Mouse (Mus musculus) heart, postnatal 36 days (tissue): ENCODE measurements around the gene Sdsl. TPM values are rescaled to one million over a fixed set of nuclear protein-coding genes. Genes with fewer than 3 reads are reported as not detected.
A peak's percentile ranks its signal among the peaks of the same experiment; 100 is the strongest.

Experiments
- DNase-seq, 2 experiments: peaks; one replicate each; pipeline ENCODE4 v3.0.0; 2021 to 2022
- intact Hi-C: fragments of 180-260 bp; cut with DNase I; formaldehyde crosslinking; loops from one replicate; pipeline ENCODE4 v1.15.1; 2025
- total RNA-seq, 2 experiments: library from RNA; stranded (reverse); gene quantifications; 2 replicates each; pipeline ENCODE4 v1.2.3; 2021

Gene Sdsl
- total RNA-seq, 2 experiments from 2014 or later = 8.3 to 9.1 TPM

DNA sequence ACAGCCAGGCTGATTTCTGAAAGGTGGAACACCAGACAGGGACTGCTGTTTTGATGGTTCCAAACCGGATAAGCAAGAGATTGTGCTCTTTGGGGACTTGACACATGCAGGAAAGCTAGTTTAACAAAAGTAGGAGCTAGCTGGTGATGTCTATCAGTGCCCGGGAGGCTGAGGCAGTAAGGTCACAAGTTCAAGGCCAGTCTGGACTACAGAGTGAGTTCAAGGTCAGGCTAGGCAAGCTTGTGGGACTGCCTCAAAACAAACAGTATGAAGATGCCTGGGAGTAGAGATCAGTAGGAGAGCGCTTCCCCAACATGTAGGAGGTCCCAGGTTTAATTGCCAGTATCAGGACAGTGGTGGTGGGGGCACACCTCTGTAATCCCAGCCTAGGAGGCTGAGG lies 24.5 kb upstream of the Sdsl start:
- no peak for DNase-seq
- intact Hi-C loops = no loop called here

DNA sequence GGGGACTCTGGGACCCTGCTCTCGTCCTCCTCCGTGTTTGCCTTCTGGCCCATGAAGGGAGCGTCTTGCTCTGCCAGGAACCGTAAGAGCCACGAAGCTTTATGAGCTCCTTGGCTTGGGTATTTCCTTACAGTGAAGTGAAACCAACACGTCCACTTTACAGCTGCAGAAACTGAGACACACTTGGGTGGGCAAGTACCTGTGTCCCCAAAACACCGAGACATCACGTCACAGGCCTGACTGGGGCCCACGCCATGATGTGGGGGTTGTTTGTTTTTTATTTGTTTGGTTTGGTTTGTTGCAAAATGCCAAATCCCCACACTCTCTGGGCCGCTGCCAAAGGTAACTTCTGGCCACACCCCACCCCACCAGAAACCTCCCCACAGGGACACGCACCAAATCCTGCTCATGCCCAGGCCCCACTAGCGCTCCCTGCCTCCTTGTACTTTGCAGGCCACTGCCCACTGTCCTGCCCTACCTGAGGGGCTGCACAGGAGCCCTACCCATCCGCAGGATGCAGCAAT lies 23.2 kb upstream of the Sdsl start:
- intact Hi-C loops = no loop called here
- no peak for DNase-seq

DNA sequence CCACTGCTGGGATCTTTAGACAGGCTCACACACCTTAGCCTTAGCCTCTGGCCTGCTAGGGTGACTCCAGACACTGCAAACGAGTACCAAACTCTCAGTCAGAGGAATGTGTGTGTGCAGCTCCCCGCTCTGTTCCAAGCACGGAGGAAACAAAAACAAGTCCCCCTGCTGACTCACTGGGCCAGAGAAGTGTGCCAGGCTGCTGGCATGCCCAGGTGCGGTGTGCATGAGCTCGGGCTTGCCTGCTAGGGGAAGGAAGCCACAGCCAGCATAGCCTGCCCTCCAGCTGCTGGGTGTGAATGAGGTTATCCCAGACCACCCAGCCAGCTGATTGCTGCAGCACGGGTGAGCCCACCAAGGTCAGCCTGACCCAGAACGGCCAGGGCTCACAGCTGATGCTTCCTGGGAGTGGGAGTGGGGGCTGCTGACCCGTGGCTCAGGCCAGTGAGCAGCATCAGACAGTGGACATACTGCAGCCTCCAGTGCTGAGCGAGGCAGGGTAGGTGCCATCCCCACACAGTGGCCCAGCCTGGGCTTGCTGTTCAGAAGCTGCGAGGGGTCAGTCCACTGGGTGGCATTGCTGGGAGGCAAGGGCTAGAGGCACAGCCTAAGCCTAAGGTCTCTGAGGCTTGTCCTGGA lies 22.6 kb upstream of the Sdsl start:
- DNase-seq = no peak
- intact Hi-C loops = no loop called here

DNA sequence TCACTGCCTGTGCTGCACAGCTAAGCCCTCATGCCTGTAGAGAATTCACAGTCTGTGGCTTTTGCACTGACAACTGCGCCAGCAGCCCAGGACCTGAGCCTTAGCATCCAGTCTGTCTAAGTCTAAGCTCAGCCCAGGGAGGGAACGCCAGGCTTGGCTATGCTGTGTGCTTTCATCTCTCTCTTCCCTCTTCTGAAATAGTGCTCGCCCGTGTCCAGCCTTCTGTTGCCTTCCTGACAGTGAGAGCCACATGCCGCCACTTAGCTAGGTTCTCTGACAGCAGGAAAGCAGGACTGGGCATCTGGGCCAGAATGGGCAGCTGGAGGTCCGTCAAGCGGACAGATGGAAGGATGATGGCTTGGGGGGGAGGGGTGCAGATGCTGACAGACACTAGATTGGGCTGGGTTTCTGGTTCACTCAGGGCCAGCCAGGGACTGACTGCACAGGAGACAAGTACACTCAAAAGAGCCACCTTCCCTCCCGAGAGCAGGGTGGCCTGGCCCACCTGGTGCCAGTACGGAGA lies 21.3 kb upstream of the Sdsl start:
- no peak for DNase-seq
- intact Hi-C loops = no loop called here

DNA sequence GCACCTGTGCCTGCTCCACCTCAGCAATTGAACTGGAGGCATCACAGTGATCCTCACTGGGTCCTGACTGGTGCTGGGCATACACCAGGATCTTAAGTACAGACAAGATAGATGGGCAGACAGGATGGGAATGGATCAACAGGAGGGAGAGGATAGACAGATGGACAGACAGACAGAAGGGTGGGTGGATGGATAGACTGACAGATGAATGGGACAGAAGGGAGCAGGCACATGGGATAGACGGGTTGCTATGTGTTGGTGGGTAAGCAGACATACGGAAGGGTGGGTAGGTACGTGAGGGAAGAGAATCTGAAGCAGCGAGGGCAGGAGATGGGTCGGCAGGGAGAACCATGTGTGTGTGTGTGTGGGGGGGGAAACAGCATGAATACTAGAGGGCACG lies 20.8 kb upstream of the Sdsl start:
- intact Hi-C loops = no loop called here
- no peak for DNase-seq

DNA sequence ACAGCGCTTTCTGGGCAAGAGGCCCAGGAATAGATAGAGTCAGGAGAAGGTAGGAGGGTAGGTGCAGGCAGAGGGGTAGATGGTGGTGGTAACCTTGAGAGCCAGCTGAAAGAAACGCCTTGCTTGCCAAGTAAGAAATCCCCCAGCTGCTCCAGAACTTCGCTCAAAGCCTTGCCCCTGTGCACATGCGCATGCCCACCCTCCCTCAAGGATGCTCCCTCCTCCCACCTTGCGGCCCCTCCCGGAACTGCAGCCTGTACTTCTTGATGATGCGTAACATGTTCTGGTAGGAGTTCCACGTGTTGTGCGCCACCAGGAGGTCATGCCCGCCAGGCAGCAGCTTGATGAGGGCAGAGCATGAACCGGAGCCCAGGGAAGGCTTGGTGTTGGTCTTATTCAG lies 19.8 kb upstream of the Sdsl start:
- no peak for DNase-seq
- intact Hi-C loops = no loop called here

DNA sequence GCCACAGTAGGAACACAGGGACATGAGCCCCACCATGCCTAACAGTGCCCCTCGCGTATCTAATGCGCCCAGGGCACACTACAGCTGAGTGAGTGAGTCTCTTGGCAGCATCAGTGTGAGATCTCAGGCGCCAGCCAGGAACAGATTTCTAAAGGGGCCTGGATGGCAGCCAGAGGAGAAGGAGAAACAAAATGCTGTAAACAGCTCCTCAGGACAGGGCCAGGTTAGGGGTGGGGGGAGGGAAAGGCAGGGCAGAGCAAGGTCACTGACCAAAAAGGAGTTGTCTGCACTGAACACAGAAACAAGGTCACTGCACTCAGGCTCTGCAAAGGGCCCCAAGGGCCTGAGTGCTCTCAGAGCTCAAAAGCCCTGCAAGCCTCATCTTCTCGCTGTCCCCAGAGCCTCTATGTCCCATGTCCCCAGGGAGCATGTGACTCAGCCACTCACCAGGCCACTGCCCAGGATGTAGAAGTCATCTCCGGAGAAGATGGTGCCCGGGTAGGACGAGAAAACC lies 18.1 kb upstream of the Sdsl start:
- peak; percentile 41 to 56 for DNase-seq
- intact Hi-C loops = no loop called here

DNA sequence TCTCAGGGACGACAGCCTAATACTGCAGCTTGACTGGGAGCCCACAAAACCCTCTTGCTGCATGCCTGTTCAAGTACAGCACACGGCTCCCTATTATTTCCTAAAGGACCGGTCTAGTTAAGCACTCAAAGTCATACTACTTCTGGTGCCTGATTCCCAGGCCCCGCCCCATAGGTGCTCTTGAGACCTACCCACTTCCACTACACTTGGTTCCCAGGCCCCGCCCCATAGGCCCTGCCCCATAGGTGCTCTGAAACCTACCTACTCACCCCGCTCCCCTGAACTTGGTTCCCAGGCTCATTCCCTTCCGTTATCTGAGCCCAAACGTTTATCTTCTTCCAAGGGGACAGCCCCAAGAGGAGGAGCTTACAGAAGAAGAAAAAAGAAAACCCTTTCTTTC lies 15.2 kb upstream of the Sdsl start:
- no peak for DNase-seq
- intact Hi-C loops = no loop called here

DNA sequence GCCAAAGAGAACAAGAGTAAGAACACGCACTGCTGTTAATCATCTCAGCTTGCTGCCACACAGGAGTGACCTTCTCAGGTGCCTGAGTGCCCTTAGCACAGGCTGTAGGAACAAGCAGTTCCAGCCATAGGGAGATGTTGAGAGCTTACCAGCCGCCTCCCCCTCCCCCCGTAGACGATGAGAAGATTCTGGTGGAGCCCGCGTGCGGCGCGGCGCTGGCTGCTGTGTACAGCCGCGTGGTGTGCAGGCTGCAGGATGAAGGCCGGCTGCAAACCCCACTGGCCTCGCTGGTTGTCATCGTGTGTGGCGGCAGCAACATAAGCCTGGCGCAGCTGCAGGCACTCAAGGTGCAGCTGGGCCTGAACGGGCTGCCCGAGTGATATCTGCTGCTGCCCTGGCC lies 10.8 kb upstream of the Sdsl start:
- no peak for DNase-seq

DNA sequence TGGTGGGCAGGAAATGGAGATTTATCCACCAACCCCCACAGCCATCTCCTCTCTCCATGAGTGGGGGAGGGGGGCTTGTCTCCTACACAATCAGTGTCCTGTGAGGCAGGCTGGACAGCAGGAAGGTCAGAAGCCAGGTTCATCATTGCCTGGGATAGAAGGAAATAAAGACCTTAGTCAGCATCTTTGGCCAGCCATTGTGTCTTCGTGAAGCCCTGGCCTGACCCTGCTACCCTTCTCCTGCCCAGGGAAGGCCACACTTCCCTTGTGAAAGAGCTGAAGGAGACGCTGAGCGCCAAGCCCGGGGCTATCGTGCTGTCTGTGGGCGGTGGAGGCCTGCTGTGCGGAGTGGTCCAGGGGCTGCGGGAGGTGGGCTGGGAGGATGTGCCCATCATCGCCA lies 8.6 kb upstream of the Sdsl start:
- intact Hi-C loops = no loop called here
- DNase-seq = no peak

More for the DNA sequence above, 10.8 kb upstream of the Sdsl start:
- intact Hi-C loops = no loop called here

DNA sequence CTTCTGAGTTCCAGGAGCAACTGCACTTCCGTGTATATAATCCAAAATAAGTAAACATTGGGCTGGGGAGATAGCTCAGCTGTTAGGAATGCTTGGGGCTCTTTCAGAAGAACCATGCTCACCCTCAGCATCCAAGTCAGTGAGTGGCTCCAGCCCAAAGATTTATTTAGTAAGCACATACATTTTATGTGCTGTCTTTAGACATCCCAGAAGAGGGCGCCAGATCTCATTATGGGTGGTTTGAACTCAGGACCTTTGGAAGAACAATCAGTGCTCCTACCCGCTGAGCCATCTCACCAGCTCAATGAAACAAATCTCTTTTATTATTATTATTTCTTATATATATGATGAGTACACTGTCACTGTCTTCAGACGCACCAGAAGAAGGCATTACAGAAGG lies 6.9 kb upstream of the Sdsl start:
- DNase-seq = no peak
- intact Hi-C loops = no loop called here

DNA sequence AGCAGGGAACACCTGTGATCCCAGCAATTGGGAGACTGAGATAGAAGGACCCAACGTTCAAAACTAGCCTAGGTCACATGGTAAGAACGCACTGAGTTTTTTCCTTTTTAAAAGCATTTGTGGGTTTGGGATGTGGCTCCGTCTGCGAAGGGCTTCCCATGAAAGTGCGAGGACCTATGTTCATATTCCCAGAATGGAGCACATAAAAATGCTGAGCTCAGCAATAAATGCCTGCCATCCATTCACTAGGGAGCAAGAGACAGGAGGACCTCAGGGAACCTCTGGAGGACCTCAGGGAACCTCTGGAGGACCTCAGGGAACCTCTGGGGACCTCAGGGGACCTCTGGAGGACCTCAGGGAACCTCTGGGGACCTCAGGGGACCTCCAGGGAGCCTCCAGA lies 5.4 kb upstream of the Sdsl start:
- DNase-seq = no peak
- intact Hi-C loops = no loop called here

DNA sequence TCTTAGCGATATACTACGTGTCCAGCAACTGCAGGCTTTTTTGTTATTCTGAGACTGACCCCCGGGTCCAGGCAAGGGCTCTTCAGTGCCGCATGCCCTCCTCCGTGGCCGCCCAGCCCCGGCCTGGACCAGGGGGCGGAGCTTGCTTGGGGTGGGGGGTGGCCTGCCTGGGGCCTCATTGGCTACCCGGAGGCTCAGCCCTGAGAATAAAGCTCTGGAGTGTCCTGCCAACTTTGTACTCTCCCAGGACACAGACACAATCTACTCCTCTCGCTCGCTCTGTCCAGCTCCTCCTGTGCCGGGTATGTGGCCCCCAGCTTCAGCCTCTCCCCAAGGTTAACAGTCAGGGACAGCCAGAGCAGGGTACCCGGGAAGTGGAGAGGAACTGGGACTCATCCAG lies 3.7 kb upstream of the Sdsl start, which contains the start of gene Sds:
TSS of gene Sds (plus strand) at position 231 of the 400 bp plus-strand sequence.
- intact Hi-C loops = no loop called here

DNA sequence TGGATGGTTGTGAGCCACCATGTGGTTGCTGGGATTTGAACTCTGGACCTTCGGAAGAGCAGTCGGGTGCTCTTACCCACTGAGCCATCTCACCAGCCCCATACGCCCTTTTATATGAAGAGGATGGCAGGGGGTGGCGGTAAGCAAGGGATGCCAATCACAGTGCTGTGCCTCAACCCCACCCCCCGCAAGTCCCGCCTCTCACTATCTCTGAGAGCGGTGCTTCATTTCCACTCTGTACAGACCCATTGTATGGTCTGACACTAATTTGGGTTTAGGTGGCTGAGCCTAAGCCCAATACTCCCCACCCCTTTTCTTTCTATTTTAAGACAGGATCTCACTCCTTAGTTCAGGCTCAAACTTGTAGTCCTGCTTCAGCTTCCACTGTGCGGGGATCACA lies 3.3 kb upstream of the Sdsl start:
- intact Hi-C loops = no loop called here
- no peak for DNase-seq

More for the DNA sequence above, 3.7 kb upstream of the Sdsl start, which contains the start of gene Sds:
- no peak for DNase-seq

DNA sequence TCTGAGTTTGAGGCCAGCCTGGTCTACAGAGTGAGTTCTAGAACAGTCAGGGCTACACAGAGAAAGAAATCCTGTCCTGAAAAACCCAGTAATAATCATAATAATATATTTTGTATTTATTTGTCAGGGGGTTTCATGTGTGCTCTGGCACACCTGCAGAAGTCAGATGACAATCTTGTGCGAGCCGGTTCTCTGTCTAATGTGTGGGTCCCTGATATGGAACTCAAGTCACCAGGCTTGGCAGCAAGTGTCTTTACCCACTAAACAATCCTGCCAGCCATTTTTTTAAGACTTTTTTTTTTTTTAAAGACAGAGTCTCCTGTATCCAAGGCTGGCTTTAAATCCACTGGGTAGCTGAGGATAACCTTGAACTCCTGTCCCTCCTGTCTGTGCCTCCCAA lies 751 bp upstream of the Sdsl start:
- DNase-seq = no peak
- intact Hi-C loops = no loop called here

DNA sequence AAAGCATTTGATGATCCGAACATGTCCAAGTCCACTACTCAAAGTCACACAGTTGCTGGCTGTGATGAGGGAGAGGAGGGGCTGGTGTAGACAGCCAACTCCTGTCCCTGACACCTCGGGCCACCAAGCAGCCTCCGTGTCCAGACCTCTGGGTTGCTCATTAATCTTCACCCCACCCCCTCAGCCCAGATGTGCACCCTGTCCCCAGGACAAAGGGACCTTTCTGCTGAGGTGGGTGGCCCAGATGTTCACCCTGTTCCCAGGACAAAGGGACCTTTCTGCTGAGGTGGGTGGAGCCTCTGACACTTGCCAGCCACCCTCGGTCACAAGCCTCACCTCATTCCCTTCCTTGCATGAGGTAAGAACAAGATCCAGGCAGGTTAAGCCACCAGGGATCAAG lies 1.1 kb downstream of the Sdsl start:
- intact Hi-C loops = no loop called here
- no peak for DNase-seq

DNA sequence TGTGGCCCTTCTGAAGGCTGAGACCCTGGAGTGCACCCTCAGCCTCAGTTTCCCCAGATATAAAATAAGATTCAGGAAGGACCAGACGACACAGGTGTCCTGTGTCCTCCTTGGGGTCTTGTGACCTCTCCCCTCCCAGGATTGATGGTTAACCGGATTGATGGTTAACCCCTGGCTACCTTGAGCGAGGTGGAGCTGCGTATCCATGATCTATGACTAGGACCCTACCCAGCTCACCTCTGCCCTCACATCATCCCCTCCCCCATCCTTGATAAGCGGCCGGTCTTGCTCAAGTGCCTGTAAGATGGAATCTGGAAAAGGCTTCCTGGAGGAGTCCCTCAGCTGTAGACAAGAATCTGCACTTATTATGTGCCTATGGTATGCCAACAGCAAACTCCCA lies 3.8 kb downstream of the Sdsl start:
- DNase-seq = no peak
- intact Hi-C loops = no loop called here

DNA sequence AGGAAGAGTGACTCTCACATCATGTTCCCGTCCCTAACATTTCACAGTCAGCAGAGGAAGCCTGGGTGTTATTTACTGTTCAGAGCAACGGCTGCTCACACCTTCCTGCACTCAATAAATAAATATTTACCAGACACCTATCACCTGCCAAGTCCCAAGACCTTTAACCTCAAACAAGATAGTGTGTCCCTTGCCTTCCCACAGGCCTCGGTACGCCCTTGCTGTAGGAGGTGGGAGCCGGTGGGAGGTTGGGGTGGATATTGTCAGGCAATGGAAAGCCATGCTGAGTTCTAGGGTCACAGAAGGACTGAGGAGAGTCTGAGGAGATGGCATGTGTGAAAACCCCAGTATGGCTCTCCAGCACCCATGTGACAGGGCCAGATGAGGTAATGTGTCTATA lies 4.3 kb downstream of the Sdsl start:
- intact Hi-C loops = no loop called here
- DNase-seq = no peak

DNA sequence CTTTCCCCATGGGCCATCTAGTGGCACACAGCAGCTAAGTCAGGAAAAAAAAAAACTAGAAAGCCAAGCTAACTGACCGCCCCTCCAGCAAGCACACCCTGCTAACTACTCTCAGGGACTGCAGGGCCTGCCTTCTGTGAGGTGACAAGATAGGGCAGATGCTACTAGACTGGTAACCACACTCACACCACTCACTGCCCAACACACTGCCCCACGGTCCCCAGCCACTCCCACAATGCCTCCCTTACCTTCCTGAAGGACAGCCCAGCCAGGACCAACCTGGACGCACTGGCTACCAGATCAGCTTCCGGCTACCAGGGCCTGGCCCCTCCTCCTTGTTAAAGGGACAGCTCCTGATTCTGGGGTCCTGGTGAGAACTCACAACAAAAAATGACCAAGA lies 5.6 kb downstream of the Sdsl start:
- intact Hi-C loops = no loop called here
- peak in 1 of 2 experiments; percentile 23 for DNase-seq

DNA sequence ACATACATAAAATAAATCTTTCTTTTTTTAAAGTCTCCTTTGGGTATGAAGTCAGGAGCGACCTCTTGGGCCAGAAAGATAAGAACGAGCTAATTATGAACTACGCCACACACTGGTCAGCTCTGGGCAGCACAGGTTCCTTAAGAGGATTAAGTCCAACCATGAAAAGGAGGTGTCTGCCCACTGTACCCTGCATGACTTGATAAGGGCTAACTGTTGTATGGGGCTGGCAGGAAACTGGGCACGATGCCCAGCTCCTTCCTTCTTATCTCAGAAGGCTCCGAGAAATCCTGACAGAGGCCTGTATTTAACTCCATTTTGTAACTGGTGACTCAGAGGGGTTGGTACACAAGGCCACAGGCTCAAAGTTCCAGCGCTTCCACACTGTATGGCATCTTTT lies 6.8 kb downstream of the Sdsl start:
- peak; percentile 46 to 56 for DNase-seq
- intact Hi-C loops = no loop called here

DNA sequence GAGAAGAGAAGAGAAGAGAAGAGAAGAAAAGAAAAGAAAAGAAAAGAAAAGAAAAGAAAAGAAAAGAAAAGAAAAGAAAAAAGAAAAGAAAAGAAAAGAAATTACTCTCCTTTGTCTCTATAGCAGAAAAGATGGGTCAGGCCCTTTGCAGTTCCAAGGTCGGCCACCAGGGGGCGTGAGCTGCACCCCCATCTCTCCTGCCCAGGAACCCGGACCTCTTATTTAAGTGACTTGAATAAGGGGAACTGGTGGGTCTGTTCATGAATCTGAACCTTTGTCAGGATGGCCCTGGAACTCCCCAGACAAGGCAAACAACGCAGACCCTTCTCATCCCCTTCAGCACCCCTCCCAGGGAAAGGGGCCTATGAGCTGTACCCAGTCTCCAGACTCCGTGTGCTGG lies 7.5 kb downstream of the Sdsl start:
- peak in 1 of 2 experiments; percentile 43 for DNase-seq
- intact Hi-C loops = no loop called here

DNA sequence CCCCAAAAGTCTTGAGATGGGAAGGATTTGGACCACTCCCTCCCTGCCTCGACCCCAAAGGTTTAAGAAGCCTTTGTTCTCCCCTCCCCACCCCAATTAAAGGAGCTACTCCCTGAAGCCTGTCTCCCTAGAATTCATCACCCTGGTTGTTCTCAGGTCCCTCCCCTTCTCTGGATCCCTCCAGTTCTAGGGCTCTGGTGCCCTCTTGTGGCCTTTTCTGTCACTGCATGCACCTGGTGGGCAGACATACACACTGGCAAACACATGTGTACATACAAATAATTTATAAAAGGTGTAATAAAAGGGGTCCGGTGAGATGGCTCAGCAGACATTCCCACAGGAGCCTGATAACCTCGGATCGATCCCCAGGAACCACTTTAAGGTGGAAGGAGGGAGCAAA lies 8.3 kb downstream of the Sdsl start:
- intact Hi-C loops = no loop called here
- no peak for DNase-seq

DNA sequence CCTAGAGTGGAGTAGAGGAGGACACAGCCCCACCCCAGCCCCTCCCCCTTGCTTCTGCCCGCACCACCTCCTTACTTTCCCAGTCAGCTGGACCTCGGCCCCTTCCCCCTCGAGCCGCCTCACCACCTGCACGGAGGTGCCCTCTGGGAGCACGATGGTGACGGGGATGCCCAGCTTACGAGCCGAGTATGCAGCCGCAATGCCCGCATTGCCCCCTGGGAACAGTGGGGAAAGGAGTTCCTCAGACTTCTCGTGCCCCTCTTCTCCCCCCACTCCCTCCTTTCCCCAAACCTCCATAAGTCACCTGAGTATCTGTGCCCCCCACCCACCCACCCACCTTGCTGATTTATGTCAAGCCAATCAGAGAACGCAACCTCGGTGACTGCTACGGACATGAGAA lies 10.7 kb downstream of the Sdsl start:
- intact Hi-C loops = no loop called here
- no peak for DNase-seq
